Mouse (Mus musculus): ENCODE measurements around the gene Meox2. TPM values are rescaled to one million over a fixed set of nuclear protein-coding genes. Genes with fewer than 3 reads are reported as not detected.
"Not testable (repeated sequence)": the region's sequence is repeated elsewhere in the genome, so short reads cannot be mapped to it uniquely, and the experiment has no call there.

The Meox2 gene
- polyA plus RNA-seq (2012; ENCODE audit: insufficient read depth, insufficient read length, missing spikeins), result not detected in 2 replicates

- TF ChIP-seq POLR2A (IDR thresholded peaks at IDR 0.05; ENCODE audit: borderline replicate concordance, low read depth, low read length), result no peak
- TF ChIP-seq CTCF (IDR thresholded peaks at IDR 0.05; ENCODE audit: low read depth, low read length), result no peak
- H3K27ac ChIP-seq (ENCODE audit: insufficient read depth, low read depth, low read length), result no peak within 1 kb of the TSS
- no peaks in the 10 kb centered on the region for H3K4me1 ChIP-seq (ENCODE audit: control insufficient read depth, insufficient read depth, low read length)
- no peak within 1 kb of the TSS for H3K4me3 ChIP-seq (ENCODE audit: insufficient read depth, low read length)
These were observed at the start of gene Meox2 for GRCm38 (mm10) chr12:37108390-37108738. TSS of gene Meox2 (plus strand) at chr12:37108540.

- Histone ChIP-seq H3K27ac (ENCODE audit: insufficient read depth, low read depth, low read length) (no peak overlapping the region), H3K4me3 (ENCODE audit: insufficient read depth, low read length) (no peak overlapping the region), H3K4me1 (ENCODE audit: control insufficient read depth, insufficient read depth, low read length) (no peaks in the 10 kb centered on the region)
- TF ChIP-seq CTCF (IDR thresholded peaks at IDR 0.05; ENCODE audit: low read depth, low read length) (no peak), POLR2A (IDR thresholded peaks at IDR 0.05; ENCODE audit: borderline replicate concordance, low read depth, low read length) (no peak)
These were observed 35.7 kb upstream of the Meox2 start for GRCm38 (mm10) chr12:37072636-37073035.

GRCm38 (mm10) chr12:37077308-37077707 is 31.0 kb upstream of the Meox2 start:
- TF ChIP-seq POLR2A (IDR thresholded peaks at IDR 0.05; ENCODE audit: borderline replicate concordance, low read depth, low read length) (no peak), CTCF (IDR thresholded peaks at IDR 0.05; ENCODE audit: low read depth, low read length) (no peak)
- Histone ChIP-seq H3K27ac (ENCODE audit: insufficient read depth, low read depth, low read length) (no peak overlapping the region), H3K4me3 (ENCODE audit: insufficient read depth, low read length) (no peak overlapping the region), H3K4me1 (ENCODE audit: control insufficient read depth, insufficient read depth, low read length) (no peaks in the 10 kb centered on the region)

- H3K4me1 ChIP-seq (ENCODE audit: control insufficient read depth, insufficient read depth, low read length); H3K4me3 ChIP-seq (ENCODE audit: insufficient read depth, low read length); H3K27ac ChIP-seq (ENCODE audit: insufficient read depth, low read depth, low read length): not testable (repeated sequence)
These were observed 28.3 kb upstream of the Meox2 start for GRCm38 (mm10) chr12:37080005-37080404.

DNA sequence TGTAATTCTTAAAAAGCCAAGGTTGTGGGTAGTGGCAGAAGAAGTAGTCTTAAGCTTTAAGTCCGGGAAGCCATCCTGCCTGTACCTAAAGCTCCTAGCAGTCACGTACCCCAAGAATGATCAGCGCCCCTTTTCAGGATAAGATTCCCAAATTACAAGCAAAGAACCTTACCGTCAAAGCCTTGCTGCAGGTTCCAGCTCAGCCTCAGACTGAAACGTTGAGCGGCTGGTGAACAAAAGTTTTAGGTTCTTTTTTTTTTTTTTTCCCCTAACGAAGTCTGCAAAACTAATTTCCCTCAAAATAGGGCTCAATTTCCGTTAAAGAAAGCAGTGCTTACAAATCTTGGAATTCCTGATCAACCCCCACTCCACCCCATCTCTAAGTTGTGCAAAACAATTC is 1.8 kb upstream of the Meox2 start:
- no peaks in the 10 kb centered on the region for H3K4me1 ChIP-seq (ENCODE audit: control insufficient read depth, insufficient read depth, low read length)
- TF ChIP-seq CTCF (IDR thresholded peaks at IDR 0.05; ENCODE audit: low read depth, low read length) (no peak), POLR2A (IDR thresholded peaks at IDR 0.05; ENCODE audit: borderline replicate concordance, low read depth, low read length) (no peak)
- H3K4me3 ChIP-seq (ENCODE audit: insufficient read depth, low read length), result no peak overlapping the region
- no peak overlapping the region for H3K27ac ChIP-seq (ENCODE audit: insufficient read depth, low read depth, low read length)

DNA sequence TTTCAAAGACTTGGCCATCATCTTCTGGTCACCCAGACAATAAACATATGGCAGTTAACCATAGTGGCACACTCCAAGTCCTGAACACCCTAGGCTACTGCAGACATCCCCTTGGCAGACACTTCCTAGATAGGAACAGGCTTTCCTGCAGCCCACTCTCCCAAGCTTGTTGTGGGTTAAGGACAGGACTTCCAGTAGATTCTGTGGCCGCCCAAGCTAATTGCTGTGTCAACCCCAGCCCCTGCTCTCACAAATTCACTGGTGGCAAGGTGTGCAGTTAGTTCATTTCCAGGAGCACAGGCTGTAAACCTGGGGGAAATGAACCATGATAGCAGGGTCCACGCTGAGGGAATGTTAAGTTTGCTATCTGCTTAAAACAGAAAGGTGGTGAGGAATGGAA is 1.2 kb upstream of the Meox2 start:
- no peak for TF ChIP-seq CTCF (IDR thresholded peaks at IDR 0.05; ENCODE audit: low read depth, low read length)
- no peak for TF ChIP-seq POLR2A (IDR thresholded peaks at IDR 0.05; ENCODE audit: borderline replicate concordance, low read depth, low read length)
- Histone ChIP-seq H3K4me3 (ENCODE audit: insufficient read depth, low read length) (no peak overlapping the region), H3K4me1 (ENCODE audit: control insufficient read depth, insufficient read depth, low read length) (no peaks in the 10 kb centered on the region), H3K27ac (ENCODE audit: insufficient read depth, low read depth, low read length) (no peak overlapping the region)

DNA sequence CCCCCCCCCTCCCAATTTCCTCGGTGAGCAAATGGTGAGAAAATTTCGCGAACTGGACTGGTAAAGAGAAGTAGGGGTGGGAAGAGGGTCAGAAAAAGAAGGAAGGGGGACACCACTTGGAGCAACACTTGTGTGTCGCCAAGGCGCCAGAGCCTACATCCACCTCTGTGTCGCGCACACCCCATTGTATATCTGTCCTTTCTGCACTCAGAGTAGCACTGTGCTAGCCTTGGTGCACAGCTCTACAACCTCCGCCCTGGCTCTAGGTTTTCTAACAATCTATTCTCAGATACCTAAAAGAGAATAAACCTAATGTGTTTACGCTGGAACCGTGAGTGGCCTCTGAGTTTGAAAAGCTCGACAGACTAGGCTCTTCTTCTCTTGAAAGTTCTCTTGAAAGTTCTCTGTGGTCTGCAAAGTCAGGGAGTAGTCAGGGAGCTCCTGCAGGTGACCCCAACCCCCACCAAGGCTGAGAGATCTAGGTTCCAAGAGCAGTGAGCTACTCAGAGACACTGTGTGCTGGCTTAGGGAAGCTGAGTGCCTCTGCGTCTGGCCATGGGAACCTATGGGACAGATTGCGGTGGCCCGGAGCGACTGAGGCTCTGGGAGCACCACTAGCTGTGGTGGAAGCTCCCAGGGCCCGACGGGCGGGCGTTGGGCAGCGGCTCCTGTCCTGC is 489 bp upstream of the Meox2 start:
- H3K4me3 ChIP-seq (ENCODE audit: insufficient read depth, low read length), result no peak overlapping the region
- TF ChIP-seq CTCF (IDR thresholded peaks at IDR 0.05; ENCODE audit: low read depth, low read length), result no peak
- TF ChIP-seq POLR2A (IDR thresholded peaks at IDR 0.05; ENCODE audit: borderline replicate concordance, low read depth, low read length), result no peak
- no peak overlapping the region for H3K27ac ChIP-seq (ENCODE audit: insufficient read depth, low read depth, low read length)
- no peaks in the 10 kb centered on the region for H3K4me1 ChIP-seq (ENCODE audit: control insufficient read depth, insufficient read depth, low read length)

- Histone ChIP-seq H3K4me3 (ENCODE audit: insufficient read depth, low read length) (no peak overlapping the region), H3K27ac (ENCODE audit: insufficient read depth, low read depth, low read length) (no peak overlapping the region), H3K4me1 (ENCODE audit: control insufficient read depth, insufficient read depth, low read length) (no peaks in the 10 kb centered on the region)
- TF ChIP-seq CTCF (IDR thresholded peaks at IDR 0.05; ENCODE audit: low read depth, low read length) (no peak), POLR2A (IDR thresholded peaks at IDR 0.05; ENCODE audit: borderline replicate concordance, low read depth, low read length) (no peak)
These were observed 606 bp downstream of the Meox2 start for GRCm38 (mm10) chr12:37108819-37109473.

- TF ChIP-seq CTCF (IDR thresholded peaks at IDR 0.05; ENCODE audit: low read depth, low read length) (no peak), POLR2A (IDR thresholded peaks at IDR 0.05; ENCODE audit: borderline replicate concordance, low read depth, low read length) (no peak)
- Histone ChIP-seq H3K4me3 (ENCODE audit: insufficient read depth, low read length) (no peak overlapping the region), H3K4me1 (ENCODE audit: control insufficient read depth, insufficient read depth, low read length) (no peaks in the 10 kb centered on the region), H3K27ac (ENCODE audit: insufficient read depth, low read depth, low read length) (no peak overlapping the region)
These were observed 1.2 kb downstream of the Meox2 start for GRCm38 (mm10) chr12:37109474-37110012.

- TF ChIP-seq CTCF (IDR thresholded peaks at IDR 0.05; ENCODE audit: low read depth, low read length), result no peak
- no peak for TF ChIP-seq POLR2A (IDR thresholded peaks at IDR 0.05; ENCODE audit: borderline replicate concordance, low read depth, low read length)
- H3K4me1 ChIP-seq (ENCODE audit: control insufficient read depth, insufficient read depth, low read length), result no peaks in the 10 kb centered on the region
- H3K27ac ChIP-seq (ENCODE audit: insufficient read depth, low read depth, low read length), result no peak overlapping the region
- H3K4me3 ChIP-seq (ENCODE audit: insufficient read depth, low read length), result no peak overlapping the region
These were observed 2.6 kb downstream of the Meox2 start for GRCm38 (mm10) chr12:37110977-37111376.
